Mouse (Mus musculus): ENCODE data around the gene Poc1b. TPM values are rescaled to one million over a fixed set of nuclear protein-coding genes. Genes with fewer than 3 reads are reported as not detected.

Poc1b gene
- polyA plus RNA-seq, 1 experiment = 2.0 TPM

DNA sequence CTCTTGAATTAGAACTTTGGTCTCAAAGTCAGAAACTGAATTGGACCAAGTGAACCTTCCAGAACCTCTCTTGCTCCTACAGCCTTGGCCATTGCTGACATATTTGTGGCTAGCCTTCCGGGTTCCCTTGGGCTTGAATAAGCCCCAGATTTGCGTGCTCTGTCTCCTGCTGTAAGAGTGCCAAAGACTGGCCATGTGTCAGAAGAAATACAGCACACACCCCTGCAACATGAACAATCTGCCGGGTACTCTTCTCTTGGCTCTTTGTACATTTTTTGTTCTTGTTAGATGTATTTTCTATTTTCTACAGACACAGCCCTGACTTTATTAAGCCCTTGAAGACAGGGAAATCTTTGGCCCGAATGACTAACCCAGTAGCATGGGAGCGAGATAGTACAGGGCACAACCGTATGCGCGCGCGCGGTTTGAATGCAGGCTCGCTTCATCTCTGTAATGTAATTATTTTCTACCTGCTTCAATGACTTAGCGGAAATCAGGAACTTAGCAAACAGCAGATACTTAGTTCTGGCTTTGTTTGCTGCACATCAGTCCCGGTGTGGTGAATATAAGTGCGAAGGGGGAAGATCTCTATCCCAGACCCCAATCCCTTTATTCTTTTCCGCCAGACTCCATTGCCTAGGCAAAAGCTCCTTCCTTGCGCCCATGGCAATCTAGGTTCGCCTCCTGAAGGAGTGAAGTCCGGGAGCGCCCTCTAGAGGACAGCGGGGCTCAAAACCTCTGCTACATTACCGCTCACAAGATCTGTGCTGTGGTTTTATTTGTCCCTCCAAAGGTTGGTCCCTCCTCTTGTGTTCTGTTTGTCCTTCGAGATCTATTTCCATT lies 22.2 kb upstream of the Poc1b start:
- Histone ChIP-seq H3K27ac (ENCODE audit: control insufficient read depth, insufficient read depth, low read depth, low read length, poor library complexity) (no peak overlapping the region), H3K4me3 (replicated peaks; ENCODE audit: control insufficient read depth, low read depth, low read length) (no peak overlapping the region), H3K4me1 (ENCODE audit: control insufficient read depth, insufficient read depth, low read length) (no peaks in the 10 kb centered on the region; the same call in 1 of the 2 replicates)
- WGBS = 43% methylated on average over 23 of the region's 23 CpGs
- TF ChIP-seq POLR2A (IDR thresholded peaks at IDR 0.05; ENCODE audit: borderline replicate concordance, control insufficient read depth, low read depth, low read length) = no peak
- peak; percentile 89 for TF ChIP-seq CTCF (IDR thresholded peaks at IDR 0.05; ENCODE audit: control insufficient read depth, insufficient read depth, low read length)

DNA sequence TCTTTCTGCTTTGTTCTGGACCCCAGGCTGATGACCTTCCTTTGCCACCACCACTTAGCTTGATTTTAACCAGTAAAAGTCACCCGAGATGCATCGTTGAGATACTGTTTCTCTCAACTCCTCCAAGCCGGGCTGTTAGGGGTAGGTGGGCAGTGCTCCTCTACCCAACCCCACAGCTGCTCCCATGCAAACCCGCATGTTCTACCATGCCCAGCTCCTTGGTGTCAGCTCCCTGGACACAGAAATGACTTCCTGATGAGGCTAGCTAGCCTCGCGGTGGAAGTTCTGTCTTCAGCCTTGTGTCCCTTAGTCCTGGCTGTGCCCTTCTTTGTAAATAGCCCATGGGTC lies 21.6 kb upstream of the Poc1b start:
- 50% methylated on average over 6 of the region's 6 CpGs for WGBS

DNA sequence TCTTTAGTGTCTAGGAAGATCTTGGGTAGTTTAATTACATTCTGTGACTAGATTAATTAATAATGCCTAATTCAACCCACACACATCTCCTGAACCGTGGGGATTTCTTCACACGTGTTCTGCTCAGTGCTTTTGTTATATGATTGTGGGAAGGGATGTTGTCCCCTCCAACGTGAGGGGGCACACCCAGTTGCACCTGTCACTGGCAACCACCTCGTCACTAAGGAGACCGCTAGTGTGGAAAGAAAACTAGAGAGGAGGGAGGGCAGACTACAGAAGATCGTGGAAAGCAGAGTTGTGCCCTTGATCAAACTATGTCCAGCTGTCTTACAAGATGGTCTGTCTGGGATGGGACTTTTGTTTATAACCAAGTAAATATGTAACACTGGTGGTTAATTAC lies 20.8 kb upstream of the Poc1b start:
- no peak for TF ChIP-seq POLR2A (IDR thresholded peaks at IDR 0.05; ENCODE audit: borderline replicate concordance, control insufficient read depth, low read depth, low read length)
- Histone ChIP-seq H3K4me1 (ENCODE audit: control insufficient read depth, insufficient read depth, low read length) (no peaks in the 10 kb centered on the region; the same call in 1 of the 2 replicates), H3K4me3 (replicated peaks; ENCODE audit: control insufficient read depth, low read depth, low read length) (no peak overlapping the region), H3K27ac (ENCODE audit: control insufficient read depth, insufficient read depth, low read depth, low read length, poor library complexity) (no peak overlapping the region)
- WGBS = 56% methylated on average over 6 of the region's 6 CpGs

More for the DNA sequence above, 21.6 kb upstream of the Poc1b start:
- no peak overlapping the region for H3K4me3 ChIP-seq (replicated peaks; ENCODE audit: control insufficient read depth, low read depth, low read length)
- no peaks in the 10 kb centered on the region; the same call in 1 of the 2 replicates for H3K4me1 ChIP-seq (ENCODE audit: control insufficient read depth, insufficient read depth, low read length)
- no peak overlapping the region for H3K27ac ChIP-seq (ENCODE audit: control insufficient read depth, insufficient read depth, low read depth, low read length, poor library complexity)
- TF ChIP-seq CTCF (IDR thresholded peaks at IDR 0.05; ENCODE audit: control insufficient read depth, insufficient read depth, low read length) (no peak), POLR2A (IDR thresholded peaks at IDR 0.05; ENCODE audit: borderline replicate concordance, control insufficient read depth, low read depth, low read length) (no peak)

DNA sequence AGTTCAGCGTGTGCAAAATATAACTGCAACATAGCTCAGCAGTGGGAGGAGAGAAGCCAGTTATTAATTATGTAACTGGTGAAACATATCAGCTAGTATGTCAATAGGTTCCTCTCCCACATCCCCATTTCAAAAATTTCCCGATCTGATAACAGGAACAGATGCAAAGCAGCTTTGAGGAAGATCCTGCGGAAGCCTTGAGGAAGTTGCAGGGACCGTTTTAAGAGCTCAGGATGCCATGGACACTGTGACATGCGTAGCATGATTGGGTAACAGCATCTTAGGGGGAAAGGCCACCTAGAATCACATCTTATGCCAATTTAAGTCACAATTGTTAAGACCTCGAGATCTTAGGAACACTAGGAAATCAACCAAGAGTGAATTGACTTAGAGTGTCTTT lies 16.9 kb upstream of the Poc1b start:
- no peaks in the 10 kb centered on the region; the same call in 1 of the 2 replicates for H3K4me1 ChIP-seq (ENCODE audit: control insufficient read depth, insufficient read depth, low read length)
- 17% methylated on average over 6 of the region's 6 CpGs for WGBS
- no peak overlapping the region for H3K27ac ChIP-seq (ENCODE audit: control insufficient read depth, insufficient read depth, low read depth, low read length, poor library complexity)
- no peak for TF ChIP-seq CTCF (IDR thresholded peaks at IDR 0.05; ENCODE audit: control insufficient read depth, insufficient read depth, low read length)
- no peak for TF ChIP-seq POLR2A (IDR thresholded peaks at IDR 0.05; ENCODE audit: borderline replicate concordance, control insufficient read depth, low read depth, low read length)
- no peak overlapping the region for H3K4me3 ChIP-seq (replicated peaks; ENCODE audit: control insufficient read depth, low read depth, low read length)

DNA sequence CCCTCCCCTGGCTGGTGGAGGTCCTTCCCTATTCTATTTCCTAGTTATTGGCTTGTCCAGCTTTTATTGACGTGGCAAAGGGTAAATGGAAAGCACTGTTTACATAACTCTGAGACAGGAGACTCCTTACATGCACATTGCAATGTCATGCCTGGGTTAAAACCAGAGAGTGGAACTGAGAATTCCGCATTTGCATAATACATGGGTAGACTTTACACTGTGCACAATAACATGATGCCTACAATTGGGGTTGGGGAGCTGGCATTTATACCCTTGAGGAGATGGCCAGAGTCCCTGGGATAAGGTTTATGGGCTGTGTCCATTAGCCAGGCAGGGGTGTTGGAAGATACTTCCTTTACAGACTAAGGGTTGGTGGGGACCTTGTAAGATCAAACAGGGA lies 13.5 kb upstream of the Poc1b start:
- H3K27ac ChIP-seq (ENCODE audit: control insufficient read depth, insufficient read depth, low read depth, low read length, poor library complexity) = no peak overlapping the region
- no peaks in the 10 kb centered on the region for H3K4me1 ChIP-seq (ENCODE audit: control insufficient read depth, insufficient read depth, low read length)
- WGBS = 65% methylated on average over 2 of the region's 2 CpGs
- no peak for TF ChIP-seq POLR2A (IDR thresholded peaks at IDR 0.05; ENCODE audit: borderline replicate concordance, control insufficient read depth, low read depth, low read length)
- no peak for TF ChIP-seq CTCF (IDR thresholded peaks at IDR 0.05; ENCODE audit: control insufficient read depth, insufficient read depth, low read length)
- no peak overlapping the region for H3K4me3 ChIP-seq (replicated peaks; ENCODE audit: control insufficient read depth, low read depth, low read length)

DNA sequence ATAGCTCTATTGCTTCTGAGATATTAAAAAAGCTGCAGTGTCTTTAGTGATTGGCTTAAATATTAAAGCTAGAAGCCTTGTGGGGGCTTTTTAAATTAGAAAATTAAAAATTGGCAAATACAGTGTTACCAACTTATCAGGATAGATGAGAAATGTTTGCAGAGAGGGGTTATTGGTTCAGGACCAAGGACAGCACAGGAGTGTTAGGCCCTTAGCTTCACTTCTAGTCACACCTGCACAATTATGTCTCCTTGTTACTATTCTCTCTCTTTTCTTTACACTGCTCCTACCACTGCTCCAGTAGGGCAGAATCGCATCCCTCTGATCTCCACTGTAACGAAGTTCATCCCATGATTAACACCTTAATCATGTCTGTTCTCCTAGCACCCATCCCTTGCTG lies 11.7 kb upstream of the Poc1b start:
- TF ChIP-seq POLR2A (IDR thresholded peaks at IDR 0.05; ENCODE audit: borderline replicate concordance, control insufficient read depth, low read depth, low read length) (no peak), CTCF (IDR thresholded peaks at IDR 0.05; ENCODE audit: control insufficient read depth, insufficient read depth, low read length) (no peak)
- no peak overlapping the region for H3K4me3 ChIP-seq (replicated peaks; ENCODE audit: control insufficient read depth, low read depth, low read length)
- H3K27ac ChIP-seq (ENCODE audit: control insufficient read depth, insufficient read depth, low read depth, low read length, poor library complexity) = no peak overlapping the region
- H3K4me1 ChIP-seq (ENCODE audit: control insufficient read depth, insufficient read depth, low read length) = no peaks in the 10 kb centered on the region
- WGBS = 66% methylated on average over 2 of the region's 2 CpGs

DNA sequence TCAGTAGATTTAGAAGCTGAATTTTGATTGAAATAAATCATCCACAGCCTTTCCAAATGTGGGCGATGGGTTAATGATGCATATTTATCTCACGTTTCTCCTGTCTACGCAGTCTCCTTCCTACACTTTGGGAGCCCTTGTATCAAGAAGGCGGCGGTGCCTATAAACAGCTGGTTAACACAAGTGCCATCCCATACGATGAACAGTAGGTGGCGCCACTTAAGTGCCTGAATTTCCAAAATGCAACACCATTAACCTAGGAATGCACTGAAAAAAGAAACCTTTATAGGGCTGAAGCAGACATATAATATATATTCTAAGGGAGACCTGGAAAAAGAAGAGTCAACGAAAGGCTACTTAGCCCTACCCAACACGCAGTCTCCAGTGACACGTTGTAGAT lies 9.5 kb upstream of the Poc1b start:
- WGBS = 42% methylated on average over 10 of the region's 10 CpGs
- TF ChIP-seq CTCF (IDR thresholded peaks at IDR 0.05; ENCODE audit: control insufficient read depth, insufficient read depth, low read length) (peak; percentile 58), POLR2A (IDR thresholded peaks at IDR 0.05; ENCODE audit: borderline replicate concordance, control insufficient read depth, low read depth, low read length) (no peak)

GRCm38 (mm10) chr10:99105522-99105921 lies 1.3 kb upstream of the Poc1b start:
- 79% methylated on average over 3 of the region's 3 CpGs for WGBS
- no peaks in the 10 kb centered on the region; the same call in 1 of the 2 replicates for H3K4me1 ChIP-seq (ENCODE audit: control insufficient read depth, insufficient read depth, low read length)
- H3K4me3 ChIP-seq (replicated peaks; ENCODE audit: control insufficient read depth, low read depth, low read length) = no peak overlapping the region
- H3K27ac ChIP-seq (ENCODE audit: control insufficient read depth, insufficient read depth, low read depth, low read length, poor library complexity) = no peak overlapping the region
- TF ChIP-seq CTCF (IDR thresholded peaks at IDR 0.05; ENCODE audit: control insufficient read depth, insufficient read depth, low read length) (no peak), POLR2A (IDR thresholded peaks at IDR 0.05; ENCODE audit: borderline replicate concordance, control insufficient read depth, low read depth, low read length) (no peak)

More for the DNA sequence above, 9.5 kb upstream of the Poc1b start:
- no peaks in the 10 kb centered on the region for H3K4me1 ChIP-seq (ENCODE audit: control insufficient read depth, insufficient read depth, low read length)
- H3K4me3 ChIP-seq (replicated peaks; ENCODE audit: control insufficient read depth, low read depth, low read length) = no peak overlapping the region
- no peak overlapping the region for H3K27ac ChIP-seq (ENCODE audit: control insufficient read depth, insufficient read depth, low read depth, low read length, poor library complexity)

Measured in bone marrow, adult 2 months (tissue).